Mouse (Mus musculus) cerebellum, adult 18-20 months (tissue): ENCODE results near the gene Gm28919.
"Not testable (repeated sequence)": the region's sequence is repeated elsewhere in the genome, so short reads cannot be mapped to it uniquely, and the experiment has no call there.

Experiments used
- DNase-seq, 2 experiments: peaks; one replicate each; pipeline ENCODE4 v3.0.0; 2021

Gene Gm28919

GRCm38 (mm10) chrY:6583246-6583645 is at the start of gene Gm28919:
TSS of gene Gm28919 (plus strand) at chrY:6583546.
- not testable (repeated sequence) for DNase-seq
